Mouse (Mus musculus): ENCODE measurements around the gene Gm44502. TPM values are rescaled to one million over a fixed set of nuclear protein-coding genes. Genes with fewer than 3 reads are reported as not detected.

Gm44502 gene
- 0.28 and 0.29 TPM in 2 replicates for polyA plus RNA-seq (2012; rRNA removed)

GRCm38 (mm10) chr15:89429352-89430221, at the start of gene Gm44502, which contains the start of the genes C730034F03Rik and Chkb:
Gm44502 (minus strand) TSS chr15:89429696.
C730034F03Rik (plus strand) TSS chr15:89429589.
Chkb (minus strand) TSS chr15:89429908.

GRCm38 (mm10) chr15:89477091-89477491, 47.6 kb upstream of the Gm44502 start, which contains the start of gene Arsa:
Arsa (minus strand) TSS chr15:89477425.

GRCm38 (mm10) chr15:89453865-89454478, 24.5 kb upstream of the Gm44502 start, which contains the start of gene Mapk8ip2:
Mapk8ip2 (plus strand) TSS chr15:89453913.

GRCm38 (mm10) chr15:89425711-89426121, 3.8 kb downstream of the Gm44502 start, which contains the start of gene Cpt1b:
Cpt1b (minus strand) TSS chr15:89425863.

GRCm38 (mm10) chr15:89410118-89410517, 19.4 kb downstream of the Gm44502 start, which contains the start of gene Syce3:
Syce3 (minus strand) TSS chr15:89410503.

GRCm38 (mm10) chr15:89384617-89385016, 44.9 kb downstream of the Gm44502 start, which contains the start of gene Klhdc7b:
Klhdc7b (plus strand) TSS chr15:89384917.

GRCm38 (mm10) chr15:89378831-89379401, 50.6 kb downstream of the Gm44502 start, which contains the start of gene Odf3b:
Odf3b (minus strand) TSS chr15:89379282.

GRCm38 (mm10) chr15:89376957-89377356, 52.5 kb downstream of the Gm44502 start, which contains the start of gene Tymp:
Tymp (minus strand) TSS chr15:89377039.

GRCm38 (mm10) chr15:89373762-89374248, 55.7 kb downstream of the Gm44502 start, which contains the start of gene Sco2:
Sco2 (minus strand) TSS chr15:89373846.

Other genes starting within 250 kb of the Gm44502 start
- 177 and 193 TPM in 2 replicates for gene Plxnb2, start 248.9 kb downstream of the Gm44502 start, polyA plus RNA-seq (2012; rRNA removed)
- gene Dennd6b, start 233.2 kb downstream of the Gm44502 start, polyA plus RNA-seq (2012; rRNA removed), result 137 and 147 TPM in 2 replicates
- gene Ppp6r2, start 218.1 kb downstream of the Gm44502 start, polyA plus RNA-seq (2012; rRNA removed), result 132 and 154 TPM in 2 replicates
- gene Sbf1, start 114.4 kb downstream of the Gm44502 start, polyA plus RNA-seq (2012; rRNA removed), result 177 and 203 TPM in 2 replicates
- gene Adm2, start 107.0 kb downstream of the Gm44502 start, polyA plus RNA-seq (2012; rRNA removed), result 0.04 and 0.06 TPM in 2 replicates
- gene Miox, start 95.3 kb downstream of the Gm44502 start, polyA plus RNA-seq (2012; rRNA removed), result not detected in 2 replicates
- 28.3 and 34.0 TPM in 2 replicates for gene Lmf2, start 74.0 kb downstream of the Gm44502 start, polyA plus RNA-seq (2012; rRNA removed)
- gene Ncaph2, start 74.0 kb downstream of the Gm44502 start, polyA plus RNA-seq (2012; rRNA removed), result 118 and 120 TPM in 2 replicates
- 26.9 and 27.1 TPM in 2 replicates for gene Sco2, start 55.9 kb downstream of the Gm44502 start, polyA plus RNA-seq (2012; rRNA removed)
- 2.6 and 2.8 TPM in 2 replicates for gene Tymp, start 52.7 kb downstream of the Gm44502 start, polyA plus RNA-seq (2012; rRNA removed)
- gene Odf3b, start 50.4 kb downstream of the Gm44502 start, polyA plus RNA-seq (2012; rRNA removed), result 3.2 and 3.6 TPM in 2 replicates
- gene Klhdc7b, start 44.8 kb downstream of the Gm44502 start, polyA plus RNA-seq (2012; rRNA removed), result 0.01 TPM in 1 of 2 replicates, not detected in the other
- gene Syce3, start 19.2 kb downstream of the Gm44502 start, polyA plus RNA-seq (2012; rRNA removed), result not detected in 2 replicates
- 7.6 and 8.0 TPM in 2 replicates for gene Cpt1b, start 3.8 kb downstream of the Gm44502 start, polyA plus RNA-seq (2012; rRNA removed)
- 3.0 and 3.3 TPM in 2 replicates for gene C730034F03Rik, start 107 bp downstream of the Gm44502 start, polyA plus RNA-seq (2012; rRNA removed)
- gene Chkb, start 212 bp upstream of the Gm44502 start, polyA plus RNA-seq (2012; rRNA removed), result 86.7 and 102 TPM in 2 replicates
- 68.3 and 76.1 TPM in 2 replicates for gene Mapk8ip2, start 24.2 kb upstream of the Gm44502 start, polyA plus RNA-seq (2012; rRNA removed)
- gene Arsa, start 47.7 kb upstream of the Gm44502 start, polyA plus RNA-seq (2012; rRNA removed), result 22.9 and 28.1 TPM in 2 replicates
- 25.9 and 30.0 TPM in 2 replicates for gene Shank3, start 69.9 kb upstream of the Gm44502 start, polyA plus RNA-seq (2012; rRNA removed)
- 7.3 and 8.0 TPM in 2 replicates for gene Acr, start 138.6 kb upstream of the Gm44502 start, polyA plus RNA-seq (2012; rRNA removed)
- gene Rabl2, start 162.2 kb upstream of the Gm44502 start, polyA plus RNA-seq (2012; rRNA removed), result 99.4 and 109 TPM in 2 replicates

Measured in central nervous system, embryonic 14 days (tissue).